Mouse (Mus musculus) frontal cortex, adult (tissue): ENCODE measurements around the gene Robo2.

Experiments
- ATAC-seq: cut with Nextera tagmentation; 2 replicates; pipeline ENCODE4 v1.9.2; 2017; ENCODE audit warnings: mild to moderate bottlenecking, moderate library complexity, mixed read lengths; ENCODE audit not compliant: low TSS enrichment

Robo2 gene

GRCm38 (mm10) chr16:74411481-74412251 is at the start of gene Robo2:
TSS of gene Robo2 (minus strand) at chr16:74411825.
- ATAC-seq, result peak; percentile 84

DNA sequence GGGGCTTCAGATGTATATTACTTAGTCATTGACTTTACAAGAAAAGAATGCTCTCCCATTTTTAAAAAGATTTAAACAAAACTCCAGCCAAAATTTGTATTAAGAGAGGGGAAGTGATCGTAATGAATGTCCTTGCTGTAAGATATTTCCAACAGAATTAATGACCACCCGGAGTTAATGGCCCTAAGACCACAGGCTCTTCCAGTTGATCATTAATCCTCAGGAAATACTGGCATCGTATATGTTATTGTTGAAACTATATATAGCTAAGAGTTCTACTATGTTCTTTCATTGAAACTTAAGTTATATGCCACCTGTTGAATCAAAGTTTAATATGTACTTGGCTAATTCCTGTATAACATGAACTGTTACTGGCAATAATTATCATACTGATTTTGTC is 46.5 kb upstream of the Robo2 start:
- ATAC-seq, result no peak

- ATAC-seq, result no peak
Observed at GRCm38 (mm10) chr16:74457736-74458135, 46.1 kb upstream of the Robo2 start.

- no peak for ATAC-seq
Observed at GRCm38 (mm10) chr16:74456808-74457470, 45.3 kb upstream of the Robo2 start.

- no peak for ATAC-seq
Observed at GRCm38 (mm10) chr16:74455179-74455578, 43.6 kb upstream of the Robo2 start.

- ATAC-seq, result no peak
Observed at GRCm38 (mm10) chr16:74448025-74448424, 36.4 kb upstream of the Robo2 start.

DNA sequence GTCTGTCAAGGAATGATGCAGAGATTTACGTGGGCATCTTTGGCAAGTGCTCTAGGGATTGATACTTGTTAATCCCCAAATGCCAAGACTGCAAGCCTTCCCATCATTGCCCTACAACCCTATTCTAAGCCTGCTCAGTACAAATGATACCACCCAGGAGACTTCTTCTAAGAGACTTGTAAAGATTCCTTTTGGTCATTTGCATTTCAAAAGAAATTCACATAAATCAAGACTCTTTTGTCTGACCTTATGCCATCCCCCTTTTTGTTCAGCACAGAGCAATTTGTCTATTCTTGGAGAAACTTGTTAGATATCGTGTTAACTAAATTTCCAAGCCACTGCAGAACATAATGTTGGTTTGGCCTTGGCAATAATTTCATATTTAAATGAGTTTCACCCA is 15.4 kb upstream of the Robo2 start:
- no peak for ATAC-seq

DNA sequence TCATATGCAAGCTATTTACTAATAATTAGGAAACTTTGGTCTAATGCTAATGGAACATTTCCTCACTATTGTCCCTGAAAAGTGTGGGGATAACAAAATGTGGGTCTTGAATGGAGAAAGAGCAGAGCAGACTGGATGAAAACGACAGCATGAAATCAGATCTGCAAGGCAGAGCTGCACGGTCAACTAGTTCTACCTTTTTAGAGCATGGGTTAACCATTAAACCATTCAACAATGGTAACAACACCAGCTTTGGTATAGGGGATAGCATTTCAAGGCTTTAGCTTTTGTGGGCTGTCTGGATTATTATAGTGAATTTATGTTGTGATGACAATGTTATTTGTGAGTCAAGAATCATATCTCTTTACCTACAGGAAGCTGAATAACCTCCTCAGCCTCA is 8.7 kb upstream of the Robo2 start:
- no peak for ATAC-seq

- peak; percentile 60 for ATAC-seq
Observed at GRCm38 (mm10) chr16:74412471-74413291, 1.1 kb upstream of the Robo2 start.

DNA sequence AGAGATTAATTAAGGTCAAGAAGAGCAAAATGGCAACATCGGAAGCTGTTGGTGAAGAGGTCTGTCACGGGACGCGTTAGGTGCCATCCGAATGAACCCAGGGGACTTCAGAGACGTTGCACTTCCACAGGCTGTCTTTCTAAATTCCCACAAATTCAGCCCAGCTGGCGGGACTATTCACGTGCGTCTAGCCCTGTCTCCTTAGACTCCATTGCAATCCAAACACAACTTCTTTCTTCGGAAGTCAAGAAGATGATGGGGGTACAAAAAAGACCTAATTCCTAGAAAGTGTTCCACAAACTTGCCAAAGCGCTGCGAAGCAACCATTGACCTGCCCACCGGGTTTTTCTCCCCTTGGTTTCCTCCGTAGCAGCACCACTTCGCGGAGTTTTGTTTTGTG is 604 bp downstream of the Robo2 start:
- ATAC-seq, result no peak

GRCm38 (mm10) chr16:74410125-74410524 is 1.5 kb downstream of the Robo2 start:
- no peak for ATAC-seq

GRCm38 (mm10) chr16:74409548-74409947 is 2.1 kb downstream of the Robo2 start:
- no peak for ATAC-seq

- ATAC-seq, result no peak
Observed at GRCm38 (mm10) chr16:74408566-74408965, 3.1 kb downstream of the Robo2 start.

DNA sequence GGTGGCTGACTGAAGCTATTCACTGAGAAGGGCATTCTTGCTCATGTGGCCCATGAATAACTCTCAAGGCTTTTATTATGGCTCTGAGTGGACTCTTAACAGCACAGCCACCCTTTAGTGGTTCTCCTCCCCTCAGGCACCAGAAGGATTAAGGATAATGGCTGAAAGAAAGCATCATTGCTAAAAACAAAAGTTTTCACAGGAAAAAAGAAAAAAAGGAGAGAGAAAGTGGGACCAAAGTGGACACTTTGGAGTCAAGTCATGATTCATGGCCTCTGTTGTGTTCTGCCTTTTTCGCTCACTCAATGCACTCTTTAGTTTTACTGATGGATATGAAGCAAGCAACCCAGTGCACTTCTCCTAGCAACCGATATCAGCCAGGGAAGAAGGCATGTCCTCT is 14.3 kb downstream of the Robo2 start:
- peak; percentile 36; the same call in 1 of the 2 replicates for ATAC-seq

- ATAC-seq, result no peak
Observed at GRCm38 (mm10) chr16:74395678-74396077, 15.9 kb downstream of the Robo2 start.

DNA sequence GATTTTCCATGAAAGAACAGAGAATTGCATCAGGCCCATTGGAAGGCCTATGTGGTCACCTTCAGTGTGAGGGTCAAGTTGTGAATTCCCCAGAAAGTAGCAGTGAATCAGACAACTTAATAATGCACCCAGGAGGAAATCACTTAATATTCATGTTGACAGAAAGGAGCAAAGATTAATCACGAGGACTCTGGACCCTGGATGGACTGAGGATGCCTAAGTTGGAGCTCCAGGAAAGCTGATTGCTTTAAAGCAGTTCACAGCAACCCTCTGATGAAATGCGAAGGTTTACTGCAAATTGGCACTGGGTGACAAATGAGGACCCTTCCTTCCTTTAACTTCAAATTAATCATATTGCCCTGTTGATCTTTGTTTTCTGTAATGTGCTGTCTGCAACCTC is 32.2 kb downstream of the Robo2 start:
- ATAC-seq, result no peak

GRCm38 (mm10) chr16:74375342-74375940 is 36.2 kb downstream of the Robo2 start:
- ATAC-seq, result no peak

DNA sequence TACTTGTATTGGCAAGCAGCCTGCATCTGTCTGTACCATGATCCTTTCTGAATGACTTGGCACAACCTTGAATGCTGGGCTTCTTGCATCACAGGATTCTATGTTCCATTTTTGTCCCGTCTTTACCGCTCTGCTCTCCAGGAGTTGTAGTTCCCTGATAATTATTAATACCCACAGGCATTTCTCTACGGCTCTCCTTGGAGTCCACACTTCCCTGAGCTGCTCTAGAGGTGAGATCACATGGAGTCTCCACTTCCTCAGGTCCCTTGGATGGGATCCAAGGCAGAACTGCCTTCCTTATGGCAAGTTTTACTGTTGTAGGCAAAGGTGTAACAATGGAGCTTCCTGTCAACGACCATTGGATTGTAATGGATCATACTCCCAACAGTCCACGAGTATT is 37.1 kb downstream of the Robo2 start:
- ATAC-seq, result no peak

GRCm38 (mm10) chr16:74373407-74373806 is 38.2 kb downstream of the Robo2 start:
- ATAC-seq, result no peak

GRCm38 (mm10) chr16:74372876-74373275 is 38.7 kb downstream of the Robo2 start:
- no peak for ATAC-seq

DNA sequence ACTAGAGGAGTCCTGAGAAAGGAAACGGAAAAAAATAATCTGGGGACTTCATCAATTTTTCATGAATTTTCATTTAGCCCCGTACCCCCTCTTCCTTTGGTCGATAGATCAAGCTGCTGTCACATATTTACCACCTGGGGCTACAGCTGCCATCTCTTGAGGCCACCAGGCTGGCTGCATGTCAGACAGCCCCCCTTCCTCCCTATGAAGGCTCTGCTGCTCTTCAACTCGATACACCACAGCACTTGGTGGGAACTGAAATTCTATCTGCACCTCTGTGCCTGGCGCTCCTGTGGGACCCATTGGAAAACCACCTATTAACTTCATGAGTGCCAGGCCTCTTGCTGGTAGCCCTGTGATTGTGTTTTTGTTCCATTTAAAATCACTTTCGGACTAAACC is 63.2 kb downstream of the Robo2 start:
- no peak for ATAC-seq

DNA sequence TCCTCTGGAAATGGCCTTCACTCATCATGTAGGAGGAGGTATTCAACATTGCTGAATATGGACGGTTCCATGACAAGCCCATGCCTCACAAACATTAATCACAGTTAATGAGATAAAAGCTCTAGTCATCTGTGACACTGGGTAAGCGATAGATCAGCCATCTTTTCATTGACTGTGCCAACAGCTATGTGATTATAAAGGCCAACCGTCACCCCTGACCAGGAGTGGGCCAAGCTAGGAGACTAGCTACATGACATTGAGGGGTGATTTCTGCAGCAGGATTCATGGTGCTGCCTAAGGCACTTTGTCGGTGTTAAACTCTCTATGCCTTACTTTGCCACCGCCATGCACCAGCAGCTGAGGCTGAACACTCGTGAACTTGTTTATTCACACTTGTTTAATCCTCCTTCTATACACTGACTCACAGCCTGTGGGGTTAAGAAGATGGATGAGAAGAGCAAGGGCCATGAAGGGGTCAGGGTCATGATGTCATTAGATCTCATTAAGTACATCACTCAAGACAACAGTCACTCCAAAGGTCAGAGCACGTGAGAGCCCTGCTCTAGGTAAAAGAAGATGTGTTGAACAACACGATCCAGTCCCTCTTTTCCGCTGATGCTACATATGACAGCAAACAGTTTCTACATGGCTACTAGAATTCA is 72.5 kb downstream of the Robo2 start:
- ATAC-seq, result no peak
